Mouse (Mus musculus): Measurements from ENCODE around the gene Dnmt1.

Dnmt1 gene

DNA sequence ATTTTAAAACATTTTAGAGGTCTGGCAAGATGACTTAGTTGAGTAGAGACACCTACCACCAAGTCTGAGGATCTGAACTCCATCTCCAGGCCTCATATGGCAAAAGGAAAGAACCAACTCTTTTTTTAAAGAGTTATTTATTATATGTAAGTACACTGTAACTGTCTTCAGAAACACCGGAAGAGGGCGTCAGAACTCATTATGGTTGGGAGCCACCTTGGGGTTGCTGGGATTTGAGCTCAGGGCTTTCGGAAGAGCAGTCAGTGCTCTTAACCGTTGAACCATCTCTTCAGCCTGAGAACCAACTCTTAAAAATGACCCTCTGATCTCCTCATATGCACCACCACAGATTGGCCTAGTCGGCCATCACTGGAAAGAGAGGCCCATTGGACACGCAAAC lies 72.5 kb downstream of the Dnmt1 start:
- no peak for DNase-seq (ENCODE audit: extremely low read depth, low read depth, low spot score)

DNA sequence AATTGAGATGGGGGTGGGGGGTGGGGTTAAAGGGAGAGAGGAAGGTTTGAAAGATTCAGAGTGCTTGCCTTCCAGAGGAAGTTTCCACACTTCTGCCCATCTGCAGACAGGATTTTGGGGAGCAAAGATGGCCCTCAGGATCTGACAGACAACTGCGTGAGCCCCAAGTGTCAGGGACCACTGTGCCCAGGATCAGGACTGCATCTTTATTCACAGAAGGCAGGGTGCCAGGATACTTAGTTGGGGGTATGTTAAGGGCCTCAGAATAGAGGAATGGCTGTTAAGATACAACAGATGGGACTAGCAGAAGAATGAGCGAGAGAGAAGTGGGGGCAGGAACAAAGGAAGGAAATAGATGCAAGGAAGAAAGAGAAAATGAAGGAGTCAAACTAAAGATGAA lies 73.1 kb downstream of the Dnmt1 start:
- DNase-seq (ENCODE audit: extremely low read depth, low read depth, low spot score), result no peak

DNA sequence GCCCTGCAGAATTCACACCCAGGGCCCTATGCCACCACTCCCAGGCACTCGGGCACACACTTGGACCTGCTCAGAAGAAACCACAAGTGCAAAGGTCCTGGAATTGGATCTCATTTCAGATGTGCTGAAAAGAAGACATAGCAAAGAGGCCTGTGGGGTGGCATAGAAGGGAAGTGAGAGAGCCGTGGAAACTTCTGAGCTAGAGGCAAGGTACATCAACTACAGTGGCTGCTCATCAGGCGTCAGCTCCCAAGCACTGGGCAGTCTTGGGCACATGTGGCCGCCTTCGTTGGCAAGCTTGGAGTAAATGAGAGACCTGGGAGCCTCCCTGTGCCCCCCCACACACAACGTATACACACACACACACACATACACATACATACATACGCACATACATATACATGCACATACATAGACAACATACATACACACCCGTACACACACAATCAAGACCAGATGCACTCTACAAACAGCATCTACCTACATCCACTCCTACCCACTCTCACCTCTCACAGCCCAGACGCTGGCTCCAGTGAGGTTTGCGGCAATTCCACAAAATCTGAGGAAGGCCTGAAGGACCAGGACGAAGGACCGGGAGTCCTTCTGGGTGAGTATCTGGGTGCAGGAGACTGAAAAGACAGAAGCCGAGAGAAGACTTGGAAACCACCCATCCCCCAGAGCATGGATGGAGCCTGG lies 80.4 kb downstream of the Dnmt1 start, which contains the start of gene Angptl6:
TSS of gene Angptl6 (minus strand) at position 631 of the 696 bp plus-strand sequence.
- no peak for DNase-seq (ENCODE audit: extremely low read depth, low read depth, low spot score)

DNA sequence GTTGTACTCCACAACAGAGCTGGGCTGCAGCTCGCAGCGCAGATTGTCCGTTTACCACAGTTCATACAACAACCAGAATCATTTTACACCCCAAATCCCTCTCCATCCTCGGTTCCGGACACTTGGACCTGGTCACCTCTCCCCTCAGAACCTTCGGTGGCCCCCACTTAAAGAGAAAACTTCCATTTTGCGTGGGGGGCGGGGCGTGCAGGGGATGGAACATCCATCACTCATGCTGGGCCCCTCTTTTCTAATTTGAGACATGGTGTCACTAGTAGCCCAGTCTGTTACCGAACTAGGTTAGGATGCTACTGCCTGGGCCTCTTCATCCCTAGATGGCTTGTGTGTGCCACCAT lies 81.0 kb downstream of the Dnmt1 start:
- DNase-seq (ENCODE audit: extremely low read depth, low read depth, low spot score), result no peak

DNA sequence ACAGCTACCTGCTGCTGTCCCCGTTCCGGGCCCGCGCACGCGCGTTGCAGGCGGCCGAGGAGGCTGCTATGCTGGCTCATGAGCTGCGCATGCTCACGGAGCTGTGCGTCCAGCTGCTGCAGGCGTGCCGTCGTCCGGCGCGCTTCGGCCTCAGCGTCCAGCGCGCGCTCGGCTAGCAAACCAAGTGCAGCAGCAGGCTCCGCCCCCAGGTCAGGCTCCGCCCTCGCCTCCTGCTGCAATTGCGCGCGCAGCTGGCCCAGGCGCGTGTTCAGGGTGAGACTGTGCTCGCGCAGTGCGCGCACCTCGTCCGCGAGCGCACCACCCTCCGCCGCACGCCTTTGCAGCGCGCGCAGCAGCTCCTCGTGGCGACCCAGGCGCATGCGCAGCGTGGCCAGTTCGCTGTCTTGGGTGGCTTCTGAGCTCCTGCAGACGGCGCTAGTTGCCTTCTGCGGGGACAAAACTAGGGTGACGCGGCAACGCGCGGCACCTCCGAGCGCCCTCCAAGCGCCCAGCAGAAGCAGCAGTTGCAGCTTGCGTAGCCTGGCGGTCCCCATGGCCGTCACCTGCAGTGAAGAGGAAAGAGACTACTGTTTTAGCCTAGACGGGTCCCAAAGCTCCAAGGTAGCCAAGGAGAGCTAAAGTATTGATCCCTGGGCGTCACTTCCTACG lies 81.5 kb downstream of the Dnmt1 start:
- peak; percentile 72 for DNase-seq (ENCODE audit: extremely low read depth, low read depth, low spot score)

DNA sequence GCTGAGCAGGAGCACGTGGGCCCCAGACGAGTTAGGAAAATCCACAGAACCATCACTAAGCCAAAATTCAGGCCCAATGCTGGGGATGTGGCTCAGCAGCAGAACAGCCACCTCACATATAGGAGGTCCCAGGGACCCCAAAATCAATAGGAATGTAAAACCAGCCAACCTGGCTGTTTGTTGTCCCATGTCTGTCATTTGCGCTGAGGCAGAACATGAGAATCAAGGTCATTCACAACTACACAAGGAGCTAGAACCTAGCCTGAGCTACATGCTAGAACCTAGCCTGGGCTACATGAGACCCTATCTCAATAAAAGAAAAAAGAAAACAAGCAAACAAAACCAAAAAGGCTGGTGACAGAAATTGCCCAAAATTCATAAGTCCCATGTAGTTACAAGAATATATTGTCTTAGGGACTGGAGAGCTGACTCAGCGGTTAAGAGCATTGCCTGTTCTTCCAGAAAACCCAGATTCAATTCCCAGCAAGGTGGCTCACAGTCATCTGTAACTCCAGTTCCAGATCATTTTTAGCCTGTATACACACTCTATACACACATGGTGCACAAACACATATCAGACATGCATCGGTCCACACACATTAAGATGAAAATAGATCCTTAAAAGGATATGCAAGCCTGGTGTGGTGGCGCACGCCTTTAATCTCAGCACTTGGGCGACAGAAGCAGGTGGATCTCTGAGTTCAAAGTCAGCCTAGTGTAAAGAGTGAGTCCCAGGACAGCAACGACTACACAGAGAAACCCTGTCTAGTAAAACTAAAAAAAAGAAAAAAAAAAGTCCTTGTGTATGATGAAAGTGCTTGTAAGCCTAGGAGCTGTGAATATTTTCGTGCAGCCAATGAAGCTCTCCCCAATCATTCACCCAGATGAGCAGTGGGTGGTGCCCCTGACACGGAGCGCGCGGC lies 82.3 kb downstream of the Dnmt1 start:
- no peak for DNase-seq (ENCODE audit: extremely low read depth, low read depth, low spot score)

DNA sequence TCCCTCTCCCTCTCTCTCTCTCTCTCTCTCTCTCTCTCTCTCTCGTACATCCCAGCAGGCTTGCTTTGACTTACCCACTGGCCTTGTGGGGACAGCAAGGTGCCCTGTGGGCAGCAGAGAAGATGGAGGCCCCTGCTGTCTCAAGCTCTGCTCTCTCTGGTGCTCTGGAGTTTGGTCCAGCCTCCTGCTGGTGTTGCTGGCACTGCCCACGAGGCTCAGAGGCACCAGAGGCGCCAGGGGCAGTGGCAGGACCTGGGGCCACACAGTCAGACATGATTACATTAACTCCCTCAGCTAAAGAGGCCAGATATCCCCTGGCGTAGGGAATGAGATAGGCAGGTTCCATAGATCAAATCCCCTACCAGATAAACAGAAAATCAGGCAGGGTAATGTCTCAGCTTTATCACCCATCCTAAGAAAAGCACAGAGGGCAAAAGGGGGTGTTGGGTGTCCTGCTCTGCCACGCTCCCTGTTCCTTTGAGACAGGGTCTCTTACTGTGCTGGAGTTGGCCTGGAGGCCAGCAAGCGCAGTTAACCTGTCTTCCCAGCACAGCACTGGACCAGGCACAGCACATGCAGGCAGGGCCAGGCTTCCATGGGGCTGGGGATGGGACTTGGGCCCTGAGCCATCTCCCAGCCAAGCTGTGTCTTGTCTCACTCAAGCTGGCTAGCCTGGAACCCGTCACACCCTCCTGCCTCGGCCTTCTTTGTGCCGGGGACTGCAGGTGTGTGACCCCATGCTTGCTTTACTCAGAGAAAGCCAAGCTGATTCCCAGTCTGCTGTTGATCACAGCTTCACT lies 83.2 kb downstream of the Dnmt1 start:
- no peak for DNase-seq (ENCODE audit: extremely low read depth, low read depth, low spot score)

DNA sequence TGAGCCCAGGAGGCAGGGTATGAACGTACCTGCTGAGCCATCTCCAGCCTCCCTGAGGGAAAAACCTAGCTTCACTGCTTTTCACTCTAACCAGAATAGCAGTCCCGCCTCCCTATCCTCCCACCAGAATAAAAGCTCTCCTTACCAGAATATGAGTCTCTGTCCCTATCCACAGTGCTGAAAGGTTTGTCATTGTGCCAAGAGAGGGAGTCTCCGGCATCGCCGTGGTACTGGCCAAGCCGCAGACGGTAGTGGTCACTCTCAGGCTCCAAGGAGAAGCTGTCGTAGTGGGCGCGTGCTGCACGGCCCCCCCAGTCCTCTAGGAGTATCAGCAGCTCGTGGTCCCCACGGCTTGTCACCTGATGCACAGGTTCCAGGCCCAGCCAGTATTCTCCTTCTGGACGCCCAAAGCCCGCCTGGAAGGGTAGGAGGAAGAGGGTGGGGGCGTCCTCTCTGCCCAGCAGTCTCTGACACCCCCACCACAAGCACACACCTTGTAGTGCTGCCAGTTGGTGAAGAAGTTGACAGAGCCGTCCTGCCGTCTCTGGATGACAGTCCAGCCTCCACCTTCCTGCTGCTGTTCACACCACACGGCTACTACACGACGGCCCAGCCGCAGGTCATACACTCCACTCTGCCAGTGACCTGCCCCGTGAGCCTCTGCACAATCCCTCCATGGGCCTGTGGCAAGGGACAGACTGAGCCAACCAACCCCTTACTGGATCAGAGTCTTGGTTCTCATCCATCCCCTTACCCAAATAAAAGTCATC lies 84.5 kb downstream of the Dnmt1 start:
- no peak for DNase-seq (ENCODE audit: extremely low read depth, low read depth, low spot score)

DNA sequence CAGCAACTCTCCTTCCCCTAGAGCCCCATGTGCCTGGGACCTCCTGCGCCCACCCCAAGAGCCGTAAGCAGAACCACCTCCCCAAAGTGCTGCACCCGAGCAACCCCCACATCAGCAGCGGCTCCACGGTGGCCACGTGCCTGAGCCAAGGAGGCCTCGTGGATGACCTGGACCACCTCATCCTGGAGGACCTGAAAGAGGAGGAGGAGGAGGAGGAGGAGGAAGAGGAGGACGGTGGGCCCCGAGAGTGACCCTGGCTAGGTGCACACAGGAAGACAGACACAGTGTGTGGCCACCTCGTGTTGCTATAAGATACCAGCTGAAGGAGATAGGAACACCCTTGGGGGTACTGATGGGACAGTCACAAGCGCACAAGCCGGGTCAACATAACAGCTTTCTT lies 86.2 kb downstream of the Dnmt1 start:
- DNase-seq (ENCODE audit: extremely low read depth, low read depth, low spot score), result no peak

DNA sequence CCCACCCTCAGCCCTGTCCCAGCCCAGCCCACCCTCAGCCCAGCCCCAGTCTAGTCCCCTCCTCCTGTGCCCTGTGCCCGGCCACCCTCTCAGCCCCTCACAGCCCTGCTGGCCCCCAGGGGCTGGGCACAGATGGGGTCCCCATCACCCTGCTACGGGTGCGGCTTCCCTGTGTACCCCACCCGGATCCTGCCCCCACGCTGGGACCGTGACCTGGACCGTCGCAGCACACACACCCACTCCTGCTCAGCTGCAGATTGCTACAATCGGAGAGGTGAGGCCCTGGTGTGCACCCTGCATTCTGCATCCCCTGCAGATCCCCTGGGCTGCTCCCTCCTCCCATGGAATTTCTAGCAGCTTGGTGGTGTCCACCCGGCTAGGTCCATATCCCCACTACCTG lies 86.7 kb downstream of the Dnmt1 start:
- no peak for DNase-seq (ENCODE audit: extremely low read depth, low read depth, low spot score)

DNA sequence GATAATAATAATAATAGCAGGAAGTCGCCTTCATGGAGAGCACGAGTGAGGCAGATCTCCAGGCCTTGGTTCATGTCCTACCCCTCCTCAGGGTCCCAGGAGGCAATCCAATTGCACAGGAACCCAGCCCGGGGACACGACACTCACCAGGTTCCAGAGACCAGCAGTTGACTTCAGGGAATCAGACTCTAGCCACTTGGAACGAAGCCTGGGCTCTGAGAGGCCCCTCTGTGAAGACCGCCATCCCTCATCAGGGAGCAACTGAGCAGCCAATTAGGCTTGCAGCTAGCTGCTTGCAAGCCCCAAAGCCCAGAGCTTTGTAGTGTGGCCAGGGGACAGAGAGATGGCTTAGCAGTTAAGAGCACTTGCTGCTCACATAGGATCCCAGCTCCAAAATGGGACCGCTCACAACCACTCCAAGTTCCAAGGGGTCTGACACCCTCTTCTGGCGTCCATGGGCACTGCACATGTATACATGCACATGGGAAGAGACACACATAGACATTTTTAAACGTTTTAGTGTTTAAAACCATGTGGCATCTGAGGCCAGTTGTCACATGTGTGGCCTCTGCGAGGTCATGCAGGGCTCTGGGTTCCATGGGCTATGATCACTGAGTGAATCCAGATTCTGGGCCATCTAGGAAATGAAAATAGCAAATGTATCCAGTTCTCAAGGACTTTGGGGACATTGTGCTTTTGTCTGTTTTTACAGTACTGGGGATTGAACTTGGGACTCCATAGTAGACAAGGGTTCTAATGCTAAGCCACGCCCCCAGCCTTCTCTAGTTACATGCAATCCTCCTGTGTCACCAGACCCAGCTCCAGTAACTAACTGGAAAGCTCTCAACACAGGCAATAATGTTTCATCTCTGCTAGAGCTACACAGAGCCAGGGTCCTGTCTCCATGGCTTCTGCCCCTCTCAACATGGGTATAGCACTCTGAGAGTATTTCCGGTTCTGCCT lies 89.2 kb downstream of the Dnmt1 start:
- DNase-seq (ENCODE audit: extremely low read depth, low read depth, low spot score), result no peak

DNA sequence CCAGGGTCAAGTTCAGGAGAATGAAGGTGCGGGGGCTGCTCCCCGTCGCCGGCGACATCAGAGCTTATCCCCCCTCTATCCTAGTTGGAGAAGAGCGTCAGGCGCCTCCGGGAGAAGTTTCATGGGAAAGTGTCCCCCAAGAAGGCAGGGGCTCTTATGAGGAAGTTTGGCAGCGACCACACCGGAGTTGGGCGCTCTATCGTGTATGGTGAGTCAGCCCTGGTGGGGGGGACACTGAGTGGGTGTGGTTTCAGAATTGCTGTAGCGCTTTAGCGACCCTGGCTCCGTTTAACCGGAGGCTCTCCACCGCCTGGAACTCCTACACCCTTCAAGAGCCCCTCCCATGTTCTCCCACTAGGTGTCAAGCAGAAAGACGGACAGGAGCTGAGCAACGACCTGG lies 90.4 kb downstream of the Dnmt1 start:
- DNase-seq (ENCODE audit: extremely low read depth, low read depth, low spot score), result no peak

DNA sequence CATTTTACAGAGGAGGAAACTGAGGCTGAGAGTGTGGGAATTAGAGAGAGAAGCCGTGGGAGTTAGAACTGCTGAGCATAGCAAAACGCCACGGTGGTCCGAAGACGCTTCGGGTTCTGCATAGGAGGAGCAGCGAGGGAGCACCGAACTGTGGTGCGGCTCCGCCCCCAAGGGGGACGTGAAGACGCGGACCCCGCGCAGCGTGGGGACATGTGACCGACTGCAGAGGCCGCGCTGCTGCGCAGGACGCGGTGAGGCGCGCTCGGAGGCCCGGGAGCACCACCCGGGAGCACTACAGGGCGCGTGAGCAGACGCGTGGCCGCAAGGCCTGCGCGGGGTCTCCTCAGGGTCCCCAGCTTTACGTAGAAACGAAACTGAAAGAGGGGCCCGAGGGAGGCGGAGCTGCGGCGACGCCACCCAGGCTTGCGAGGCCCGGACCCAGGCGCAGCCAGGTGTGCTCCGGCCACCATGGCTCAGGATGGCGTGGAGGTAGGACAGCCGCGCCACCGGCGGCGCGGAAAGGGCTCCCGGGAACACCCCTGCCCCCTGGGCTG lies 91.2 kb downstream of the Dnmt1 start, which contains the start of gene A230050P20Rik:
TSS of gene A230050P20Rik (plus strand) at position 195 of the 554 bp plus-strand sequence.
- no peak for DNase-seq (ENCODE audit: extremely low read depth, low read depth, low spot score)

DNA sequence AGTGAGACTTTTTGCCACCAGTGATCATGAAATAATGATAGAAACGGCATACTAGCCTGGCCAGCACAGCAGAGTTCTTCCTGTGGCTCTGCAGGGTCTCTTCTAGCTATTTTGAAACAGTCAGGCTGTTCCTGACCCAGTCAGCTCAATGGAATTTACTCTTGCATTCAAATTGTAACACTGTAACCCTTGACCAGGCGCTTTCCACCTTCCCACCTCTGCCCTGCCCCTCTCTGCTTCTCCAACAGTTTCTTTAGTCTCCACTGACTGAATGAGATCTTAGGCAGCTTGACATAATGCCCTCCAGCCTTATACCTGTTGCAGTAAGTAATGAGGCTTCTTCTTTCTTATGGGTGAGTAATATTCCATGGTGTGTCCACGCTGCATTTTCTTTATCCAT lies 92.8 kb downstream of the Dnmt1 start:
- DNase-seq (ENCODE audit: extremely low read depth, low read depth, low spot score), result no peak

DNA sequence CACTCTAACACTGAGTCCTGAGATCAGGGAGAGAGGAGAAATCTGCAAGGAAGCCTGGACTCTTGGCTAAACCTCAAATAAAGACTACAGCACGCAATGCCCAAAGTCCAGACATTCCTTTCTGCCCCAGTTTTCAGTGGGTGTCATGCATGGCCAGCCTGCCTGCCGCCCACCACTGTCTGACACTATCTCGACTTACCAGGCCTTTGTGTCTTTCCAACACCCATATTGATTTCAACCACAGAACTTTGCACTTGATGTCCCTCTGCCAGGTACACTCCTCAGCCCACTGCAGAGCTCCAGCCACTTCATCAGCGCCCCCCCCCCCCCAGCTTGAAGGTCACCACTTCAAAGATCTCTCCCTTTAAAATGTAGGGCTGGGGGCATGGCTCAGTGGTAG lies 97.5 kb downstream of the Dnmt1 start:
- DNase-seq (ENCODE audit: extremely low read depth, low read depth, low spot score), result no peak

DNA sequence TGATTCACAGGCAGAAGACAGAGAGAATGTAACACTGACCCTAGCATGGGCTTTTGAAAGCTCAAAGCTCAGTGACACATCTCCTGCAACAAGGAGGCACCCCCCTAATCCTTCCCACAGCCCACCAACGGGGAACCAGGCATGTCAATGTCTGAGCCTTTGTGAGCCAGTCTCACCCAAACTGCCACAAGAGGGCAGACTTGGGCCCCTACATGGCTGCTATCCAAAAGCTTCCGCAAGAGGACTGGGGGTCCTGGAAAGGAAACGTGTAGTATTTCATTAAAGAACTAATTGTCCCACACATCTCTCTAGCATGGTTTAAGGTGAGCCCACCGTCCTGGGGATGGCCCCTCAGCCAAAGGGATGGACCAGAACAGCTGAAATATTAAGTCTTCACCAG lies 97.9 kb downstream of the Dnmt1 start:
- no peak for DNase-seq (ENCODE audit: extremely low read depth, low read depth, low spot score)

DNA sequence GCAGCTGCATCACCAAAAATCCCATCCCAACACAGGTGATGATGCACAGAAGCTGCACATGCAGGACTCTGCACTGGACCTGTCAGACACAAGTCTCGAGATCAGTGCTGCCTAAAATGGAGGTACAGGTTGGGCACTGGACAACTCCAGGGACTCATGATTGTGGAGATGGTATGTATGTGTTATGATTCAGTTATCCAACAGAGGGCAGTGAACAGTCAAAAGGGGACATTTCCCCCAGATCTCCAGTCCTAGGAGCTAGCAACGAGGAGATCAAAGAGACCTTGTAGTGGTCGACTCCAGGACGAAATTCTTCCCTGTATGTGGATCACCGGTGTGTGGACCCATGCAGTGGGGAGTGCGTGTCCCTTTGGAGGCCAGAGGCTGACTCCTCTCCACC lies 99.8 kb downstream of the Dnmt1 start:
- no peak for DNase-seq (ENCODE audit: extremely low read depth, low read depth, low spot score)
